Mouse (Mus musculus) left cerebral cortex, adult 2 months (tissue): ENCODE data around the gene A530084C06Rik. TPM values are rescaled to one million over a fixed set of nuclear protein-coding genes. Genes with fewer than 3 reads are reported as not detected.

Experiments used
- DNase-seq, 2 experiments: peaks; one replicate each; pipeline ENCODE4 v3.0.0; 2021 to 2022; ENCODE audit warnings: low spot score in 2 of 2, mixed read lengths in 1 of 2; ENCODE audit errors: extremely low spot score in 1 of 2
- H3K27ac ChIP-seq: fragments of 200-600 bp; 2 replicates; pipeline ENCODE4 v1.8.1; 2022
- H3K4me3 ChIP-seq: fragments of 200-600 bp; 2 replicates; pipeline ENCODE4 v1.8.1; 2022
- CTCF ChIP-seq: fragments of 200-600 bp; IDR thresholded peaks from 2 replicates; pipeline ENCODE4 v1.8.1; 2022; ENCODE audit warnings: antibody characterized with exemption, mild to moderate bottlenecking, moderate library complexity
- intact Hi-C: fragments of 180-260 bp; cut with DNase I; formaldehyde crosslinking; loops from one replicate; pipeline ENCODE4 v1.15.1; 2025
- total RNA-seq, 2 experiments: library from RNA; stranded (reverse); gene quantifications; 2 replicates each; pipeline ENCODE4 v1.2.3; 2021

The A530084C06Rik gene
- total RNA-seq, 2 experiments from 2014 or later: 0.38 to 0.49 TPM

DNA sequence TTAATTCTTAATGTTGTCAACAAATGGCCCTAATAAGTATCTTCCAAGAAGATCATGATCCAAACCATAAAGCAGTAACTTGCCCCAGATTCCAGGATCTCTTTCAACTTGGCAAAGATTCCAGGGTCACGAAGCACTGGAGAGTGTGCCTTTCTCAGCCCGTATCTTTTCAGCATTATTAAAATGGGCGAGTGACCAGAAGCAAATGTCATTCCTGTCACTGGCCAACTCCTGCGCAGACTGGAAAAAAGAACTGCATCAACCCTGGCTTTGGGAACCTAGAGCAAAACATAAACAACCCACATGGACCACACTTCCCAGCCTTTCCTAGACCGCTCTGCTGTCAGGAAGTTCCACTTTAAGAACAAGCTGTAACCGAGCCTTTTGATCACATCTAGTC lies 5.3 kb upstream of the A530084C06Rik start:
- no peak for TF ChIP-seq CTCF
- Histone ChIP-seq H3K27ac (no peak overlapping the region), H3K4me3 (no peak overlapping the region)
- DNase-seq: no peak
- intact Hi-C loops: no loop called here

- Histone ChIP-seq H3K27ac (peak overlapping the region; percentile 22), H3K4me3 (peak overlapping the region; percentile 54)
- peak; percentile 33 to 35 for DNase-seq
- intact Hi-C loops: loop anchor here (2.0 kb wide), 1 partner anchor 59 kb away; no protein-coding TSS in a partner anchor
- TF ChIP-seq CTCF: peak; percentile 71
These were observed 449 bp upstream of the A530084C06Rik start for GRCm38 (mm10) chr13:31559419-31560144.

DNA sequence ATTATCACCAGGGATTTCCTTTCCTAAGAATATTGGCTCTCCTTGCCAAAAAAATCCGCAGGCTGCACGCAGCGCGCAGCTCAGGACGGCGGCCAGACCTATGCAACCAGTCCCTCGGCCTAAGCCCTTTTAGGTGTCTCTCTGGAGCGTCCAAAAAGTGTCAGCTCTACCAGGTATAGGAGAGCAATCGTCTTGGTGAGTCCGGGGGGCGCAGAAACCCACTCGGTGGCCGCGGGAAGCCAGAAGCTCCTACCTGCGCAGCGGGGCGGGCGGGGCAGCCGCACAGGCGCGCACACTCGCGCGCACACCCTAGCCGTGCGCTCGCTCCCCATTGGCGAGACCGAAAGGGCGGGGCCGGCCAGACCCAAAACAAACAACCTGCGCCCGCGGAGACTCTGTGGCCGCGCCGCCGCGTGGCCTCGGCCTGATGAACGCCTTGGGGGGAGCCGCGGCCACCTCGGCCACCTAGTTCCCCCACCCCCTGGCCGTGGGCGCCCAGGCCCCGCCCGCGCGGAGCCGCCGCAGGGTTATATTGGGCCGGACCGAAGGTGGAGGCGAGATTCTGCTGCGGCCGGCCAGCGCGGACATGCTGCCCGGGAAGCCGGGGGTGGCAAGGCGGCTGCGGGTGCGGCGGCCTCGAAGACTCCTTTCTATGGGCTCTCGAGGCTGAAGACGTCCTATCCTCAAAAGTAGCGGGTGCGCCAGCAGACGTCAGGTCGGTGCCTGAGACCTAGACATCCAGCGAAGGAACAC lies 1.2 kb downstream of the A530084C06Rik start:
- no peak; the same call in none of the 2 replicates for TF ChIP-seq CTCF

DNA sequence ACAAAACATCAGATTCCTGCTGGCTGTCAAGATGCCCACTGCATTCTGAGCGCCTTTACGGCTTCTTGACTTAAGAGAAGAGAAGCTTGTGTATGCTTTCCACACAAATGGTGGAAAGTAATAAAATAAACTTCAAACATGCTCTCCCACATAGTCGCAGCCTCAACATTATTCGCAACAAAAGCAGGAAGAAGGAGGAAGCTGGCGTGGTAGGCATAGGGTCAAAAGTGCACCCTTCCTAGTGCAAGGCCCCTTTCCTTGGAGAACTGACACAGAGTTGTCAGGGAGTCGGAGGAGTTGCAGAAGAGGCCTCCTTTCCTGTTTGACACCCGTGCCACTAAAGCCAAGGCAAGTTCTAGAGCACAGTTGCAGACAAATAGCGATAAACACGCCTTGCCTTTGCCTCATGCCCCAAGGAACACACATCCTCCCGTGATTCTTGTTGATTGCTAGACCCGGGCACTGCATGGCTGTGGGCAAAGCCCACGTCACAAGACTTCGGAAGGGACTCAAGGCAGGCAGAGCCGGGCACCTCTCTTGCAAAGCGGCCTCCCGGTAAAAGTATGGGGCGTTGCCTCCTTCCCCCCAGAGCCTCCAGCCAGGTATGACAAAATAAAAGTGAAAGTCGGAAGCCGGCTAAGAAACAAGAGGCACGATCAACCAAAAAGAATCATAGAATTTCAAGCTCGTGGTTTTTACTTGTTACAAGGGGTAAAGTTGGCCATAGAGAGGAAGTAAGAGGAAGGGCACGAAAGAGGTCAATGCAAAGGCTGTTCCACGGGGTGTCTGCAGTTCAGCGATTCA lies 2.0 kb downstream of the A530084C06Rik start:
- Histone ChIP-seq H3K4me3 (peak overlapping the region; percentile 54), H3K27ac (no peak overlapping the region)
- DNase-seq: no peak
- no peak; the same call in 1 of the 2 replicates for TF ChIP-seq CTCF
- intact Hi-C loops: no loop called here

More for the DNA sequence above, 1.2 kb downstream of the A530084C06Rik start:
- Histone ChIP-seq H3K4me3 (peak overlapping the region; percentile 54), H3K27ac (peak overlapping the region; percentile 48)
- intact Hi-C loops: loop anchor here (2.0 kb wide), 1 partner anchor 61 kb away; no protein-coding TSS in a partner anchor
- peak; percentile 19 to 26 for DNase-seq

DNA sequence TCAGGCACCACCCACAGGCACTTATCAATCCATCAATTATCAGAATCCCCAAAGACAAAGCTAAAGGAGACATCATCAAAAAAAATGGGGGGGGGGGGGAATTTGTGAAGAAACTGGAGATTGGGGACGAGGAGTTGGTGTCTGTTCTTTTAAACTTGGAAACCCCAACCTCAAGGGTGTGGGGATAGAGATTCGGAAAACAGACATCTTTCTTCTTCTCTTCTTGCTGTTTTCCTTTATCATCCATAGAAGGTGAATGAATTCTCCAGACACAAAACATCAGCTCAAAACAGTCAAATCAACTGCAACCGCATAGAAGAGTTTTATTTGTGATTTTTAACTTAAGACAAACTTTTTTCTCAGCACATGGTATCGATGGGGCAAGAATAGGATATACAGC lies 3.3 kb downstream of the A530084C06Rik start, which contains the start of gene Foxq1:
TSS of gene Foxq1 (plus strand) at position 301 of the 400 bp plus-strand sequence.
- intact Hi-C loops: no loop called here
- H3K27ac ChIP-seq: no peak within 1 kb of the TSS
- H3K4me3 ChIP-seq: no peak within 1 kb of the TSS
- no peak for TF ChIP-seq CTCF
- DNase-seq: no peak

DNA sequence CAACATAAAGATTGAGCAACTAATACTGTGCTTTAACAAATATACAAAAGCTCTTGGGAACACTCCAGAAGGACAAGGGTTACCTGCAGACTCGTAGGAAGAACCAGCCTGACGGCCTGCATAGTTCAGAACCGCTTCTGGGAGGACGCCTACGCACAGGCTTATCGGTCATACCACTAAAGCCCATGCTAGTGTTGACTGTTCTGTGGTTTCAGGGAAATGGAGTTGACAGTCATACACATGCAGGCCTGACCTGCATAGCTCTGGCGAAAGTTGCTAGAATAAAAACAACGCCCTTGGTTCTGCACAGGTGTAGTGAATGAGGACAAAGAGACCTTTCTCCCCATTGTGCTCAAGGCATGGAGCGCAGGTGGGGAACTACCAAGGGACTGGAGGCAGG lies 11.5 kb downstream of the A530084C06Rik start:
- TF ChIP-seq CTCF: no peak
- DNase-seq: no peak
- H3K27ac ChIP-seq: no peak overlapping the region
- no peak overlapping the region for H3K4me3 ChIP-seq
- intact Hi-C loops: no loop called here

DNA sequence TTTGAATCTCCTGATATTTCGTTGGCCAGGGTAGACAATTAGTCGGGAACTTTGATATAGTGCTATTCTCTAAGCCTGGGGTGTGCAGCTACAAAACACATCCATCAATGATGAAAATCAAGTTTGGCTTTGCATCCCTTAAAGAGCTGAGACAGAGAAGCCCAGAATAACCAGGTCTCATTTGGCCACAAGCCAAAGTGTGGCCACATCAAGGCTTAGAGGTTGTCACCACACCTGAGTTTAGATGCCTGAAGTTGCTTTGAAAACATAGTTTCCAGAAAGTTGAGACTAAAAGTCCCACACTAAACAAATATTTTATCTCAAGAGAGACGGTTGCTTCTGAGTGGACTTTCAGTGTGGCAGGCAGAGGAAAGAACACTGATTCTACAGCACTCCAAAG lies 11.9 kb downstream of the A530084C06Rik start:
- no peak for TF ChIP-seq CTCF
- no peak overlapping the region for H3K27ac ChIP-seq
- no peak for DNase-seq
- intact Hi-C loops: no loop called here
- no peak overlapping the region for H3K4me3 ChIP-seq

- DNase-seq: no peak
- intact Hi-C loops: no loop called here
- TF ChIP-seq CTCF: no peak
- no peak overlapping the region for H3K27ac ChIP-seq
- H3K4me3 ChIP-seq: no peak overlapping the region
These were observed 12.3 kb downstream of the A530084C06Rik start for GRCm38 (mm10) chr13:31546784-31547183.

- TF ChIP-seq CTCF: no peak
- intact Hi-C loops: no loop called here
- no peak overlapping the region for H3K4me3 ChIP-seq
- no peak overlapping the region for H3K27ac ChIP-seq
- DNase-seq: no peak
These were observed 16.1 kb downstream of the A530084C06Rik start for GRCm38 (mm10) chr13:31543021-31543420.

DNA sequence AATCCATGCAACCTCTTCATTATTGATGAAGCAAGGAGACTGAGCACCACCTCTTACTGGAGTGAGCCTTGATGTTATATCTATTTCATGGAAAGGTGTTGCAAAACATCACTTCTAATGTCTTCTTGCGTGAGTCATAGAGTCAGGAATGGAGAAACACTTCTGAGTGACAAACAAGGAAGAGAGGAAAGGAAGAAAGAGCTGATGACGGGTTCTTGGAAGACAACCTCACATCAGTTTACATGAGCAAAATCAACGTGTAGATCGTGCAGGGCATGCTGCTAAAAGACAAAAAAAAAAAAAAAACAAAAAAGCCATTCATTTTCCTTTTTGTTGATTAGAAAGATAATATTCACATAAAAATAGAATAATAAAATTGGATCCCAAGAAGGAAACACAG lies 24.4 kb downstream of the A530084C06Rik start:
- no peak for TF ChIP-seq CTCF
- Histone ChIP-seq H3K4me3 (no peak overlapping the region), H3K27ac (no peak overlapping the region)
- intact Hi-C loops: no loop called here
- DNase-seq: no peak

GRCm38 (mm10) chr13:31531651-31532061 lies 27.5 kb downstream of the A530084C06Rik start:
- H3K27ac ChIP-seq: no peak overlapping the region
- intact Hi-C loops: no loop called here
- DNase-seq: no peak
- no peak overlapping the region for H3K4me3 ChIP-seq
- no peak for TF ChIP-seq CTCF

DNA sequence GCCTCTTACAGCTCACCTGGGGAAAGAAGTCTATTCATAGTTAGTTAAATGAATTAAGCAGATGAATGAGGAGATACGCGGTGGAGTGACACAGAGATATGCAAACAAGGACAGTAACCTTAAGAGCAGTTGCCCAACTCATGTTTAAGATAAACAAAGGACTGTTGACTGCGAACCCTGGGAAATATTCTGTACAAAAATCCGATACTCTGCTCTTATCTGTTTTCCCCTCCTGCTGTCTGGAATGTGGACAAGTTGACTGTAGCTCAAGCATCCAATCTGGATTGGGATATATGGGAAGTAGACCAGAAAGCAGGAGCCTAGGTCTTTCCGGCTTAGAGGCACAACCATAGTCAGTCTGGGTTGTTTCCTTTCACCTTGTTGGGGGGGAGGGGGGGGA lies 27.9 kb downstream of the A530084C06Rik start:
- intact Hi-C loops: no loop called here
- no peak for DNase-seq
- no peak overlapping the region for H3K4me3 ChIP-seq
- no peak overlapping the region for H3K27ac ChIP-seq
- TF ChIP-seq CTCF: no peak
